Mouse (Mus musculus) intestine, postnatal 0 days (tissue): Measurements from ENCODE around the gene Cpne1. TPM values are rescaled to one million over a fixed set of nuclear protein-coding genes. Genes with fewer than 3 reads are reported as not detected.
"Not testable (repeated sequence)": the region's sequence is repeated elsewhere in the genome, so short reads cannot be mapped to it uniquely, and the experiment has no call there.

Experiments used
- ATAC-seq: fragments of 200-750 bp; cut with Nextera tagmentation; 2 replicates; pipeline ENCODE4 v1.8.0; 2017; ENCODE audit warnings: mild to moderate bottlenecking, moderate TSS enrichment, moderate library complexity
- H3K27ac ChIP-seq: fragments of 300-500 bp; sonication (generic); 2 replicates; pipeline ENCODE4 v1.5.1; 2014; ENCODE audit warnings: mild to moderate bottlenecking, low read depth, low read length, moderate library complexity
- H3K27me3 ChIP-seq: fragments of 300-500 bp; sonication (generic); replicated peaks from 2 replicates; pipeline ENCODE4 v1.6.1; 2014; ENCODE audit warnings: low read length, mixed read lengths; ENCODE audit not compliant: control insufficient read depth, insufficient read depth
- H3K36me3 ChIP-seq: fragments of 300-500 bp; sonication (generic); 2 replicates; pipeline ENCODE4 v1.6.1; 2014; ENCODE audit warnings: mild to moderate bottlenecking, moderate library complexity; ENCODE audit not compliant: control insufficient read depth, insufficient read depth
- H3K4me1 ChIP-seq: fragments of 300-500 bp; sonication (generic); replicated peaks from 2 replicates; pipeline ENCODE4 v1.6.1; 2014; ENCODE audit warnings: antibody characterized with exemption, low read length, mixed read lengths; ENCODE audit not compliant: control insufficient read depth, insufficient read depth
- H3K4me2 ChIP-seq: fragments of 300-500 bp; sonication (generic); replicated peaks from 2 replicates; pipeline ENCODE4 v1.6.1; 2014; ENCODE audit warnings: low read depth, mild to moderate bottlenecking, moderate library complexity
- H3K4me3 ChIP-seq: fragments of 300-500 bp; sonication (generic); 2 replicates; pipeline ENCODE4 v1.5.1; 2014; ENCODE audit warnings: low read depth, low read length
- H3K9ac ChIP-seq: fragments of 300-500 bp; sonication (generic); 2 replicates; pipeline ENCODE4 v1.6.1; 2014; ENCODE audit warnings: mild to moderate bottlenecking, low read depth, low read length
- H3K9me3 ChIP-seq: fragments of 300-500 bp; sonication (generic); 2 replicates; pipeline ENCODE4 v1.6.1; 2016; ENCODE audit warnings: mixed run types; ENCODE audit not compliant: control insufficient read depth
- CTCF ChIP-seq: sonication (generic); IDR thresholded peaks from 2 replicates; pipeline ENCODE4 v1.5.1; 2016; ENCODE audit warnings: low read depth, mild to moderate bottlenecking, control low read depth, antibody characterized with exemption, moderate library complexity
- WGBS: fragments of 180-500 bp; shearing (Covaris S2); extraction: QIAGEN DNeasy Blood & Tissue Kit; methylation state at CpG from one replicate; pipeline ENCODE4 v1.1.7; 2014; 5-methylcytosine and 5-hydroxymethylcytosine counted together
- polyA plus RNA-seq: library from polyadenylated mRNA; unstranded; fragments of >200 nt; fragmentation: Nextera tagmentation; extraction: Ambion mirVana; gene quantifications from 2 replicates; pipeline ENCODE4 v1.2.1, GENCODE M21; 2015

Gene Cpne1
- polyA plus RNA-seq, 1 experiment from 2014 or later, result 19.0 TPM

DNA sequence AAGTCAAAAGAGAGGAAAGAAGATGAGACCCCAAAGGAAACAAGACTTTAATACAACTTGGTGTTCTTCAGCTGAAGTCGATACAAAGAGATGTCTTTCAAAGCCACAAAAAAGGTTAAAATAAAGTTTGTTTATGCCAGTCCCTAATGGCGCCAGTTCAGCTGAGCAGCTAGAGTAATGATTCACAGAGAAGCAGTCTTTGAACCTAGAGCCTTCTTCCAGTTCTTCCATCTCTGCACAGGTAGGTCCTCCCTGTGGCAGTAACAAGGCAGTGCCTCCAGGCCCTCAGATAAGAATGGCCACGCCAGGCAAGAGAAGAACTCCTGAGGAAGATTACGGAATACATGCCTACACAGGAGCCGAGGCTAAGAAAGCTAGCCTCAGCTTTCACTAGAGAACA, 12.0 kb upstream of the Cpne1 start:
- WGBS, result 74% methylated on average over 5 of the region's 5 CpGs
- peak; percentile 38 for TF ChIP-seq CTCF

DNA sequence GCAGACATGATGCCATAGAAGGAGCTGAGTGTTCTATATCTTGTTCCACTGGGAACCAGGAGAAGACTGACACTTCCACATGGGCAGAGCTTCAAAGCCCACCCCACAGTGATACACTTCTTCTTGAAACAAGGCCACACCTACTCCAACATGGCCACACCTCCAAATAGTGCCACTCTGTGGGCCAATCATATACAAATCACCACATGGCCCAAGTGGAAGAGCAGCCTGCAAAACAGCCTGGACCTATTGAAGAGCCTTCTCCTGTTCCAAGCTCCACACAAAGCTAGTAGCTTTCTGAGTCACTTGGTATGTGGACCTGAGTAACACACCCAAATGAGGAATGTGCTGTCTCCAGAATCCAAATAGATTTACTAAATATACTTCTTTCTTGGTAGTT, 7.8 kb upstream of the Cpne1 start:
- Histone ChIP-seq H3K4me2 (no peak overlapping the region), H3K4me1 (no peaks in the 10 kb centered on the region), H3K9ac (no peak overlapping the region), H3K36me3 (peaks cover 3% of the 10 kb centered on the region; the same call in 1 of the 2 replicates), H3K27me3 (no peaks in the 10 kb centered on the region), H3K9me3 (no peaks in the 10 kb centered on the region), H3K4me3 (no peak overlapping the region), H3K27ac (no peak overlapping the region)
- ATAC-seq, result no peak
- TF ChIP-seq CTCF, result no peak

More for the DNA sequence above, 12.0 kb upstream of the Cpne1 start:
- no peaks in the 10 kb centered on the region for H3K27me3 ChIP-seq
- no peaks in the 10 kb centered on the region for H3K9me3 ChIP-seq
- no peak overlapping the region for H3K4me3 ChIP-seq
- H3K27ac ChIP-seq, result no peak overlapping the region
- no peak overlapping the region for H3K9ac ChIP-seq
- H3K4me1 ChIP-seq, result no peaks in the 10 kb centered on the region
- no peak overlapping the region for H3K4me2 ChIP-seq
- peaks cover 26% of the 10 kb centered on the region for H3K36me3 ChIP-seq
- ATAC-seq, result no peak

DNA sequence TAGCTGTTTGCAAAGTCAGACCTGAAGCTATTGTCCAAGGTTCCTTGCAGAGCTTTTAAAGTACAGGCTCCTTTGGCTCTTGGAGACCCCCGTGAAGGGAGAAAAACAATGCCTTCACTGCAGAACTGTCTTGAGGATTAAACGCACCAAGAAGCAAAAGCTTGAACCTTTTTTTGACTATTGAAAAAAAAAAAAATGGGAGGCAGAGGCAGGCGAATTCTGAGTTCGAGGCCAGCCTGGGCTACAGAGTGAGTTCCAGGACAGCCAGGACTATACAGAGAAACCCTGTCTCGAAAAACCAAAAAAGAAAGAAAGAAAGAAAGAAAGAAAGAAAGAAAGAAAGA, 287 bp upstream of the Cpne1 start:
- H3K27ac ChIP-seq, result peak overlapping the region; percentile 83; the same call in 1 of the 2 replicates
- not testable (repeated sequence) for ATAC-seq

DNA sequence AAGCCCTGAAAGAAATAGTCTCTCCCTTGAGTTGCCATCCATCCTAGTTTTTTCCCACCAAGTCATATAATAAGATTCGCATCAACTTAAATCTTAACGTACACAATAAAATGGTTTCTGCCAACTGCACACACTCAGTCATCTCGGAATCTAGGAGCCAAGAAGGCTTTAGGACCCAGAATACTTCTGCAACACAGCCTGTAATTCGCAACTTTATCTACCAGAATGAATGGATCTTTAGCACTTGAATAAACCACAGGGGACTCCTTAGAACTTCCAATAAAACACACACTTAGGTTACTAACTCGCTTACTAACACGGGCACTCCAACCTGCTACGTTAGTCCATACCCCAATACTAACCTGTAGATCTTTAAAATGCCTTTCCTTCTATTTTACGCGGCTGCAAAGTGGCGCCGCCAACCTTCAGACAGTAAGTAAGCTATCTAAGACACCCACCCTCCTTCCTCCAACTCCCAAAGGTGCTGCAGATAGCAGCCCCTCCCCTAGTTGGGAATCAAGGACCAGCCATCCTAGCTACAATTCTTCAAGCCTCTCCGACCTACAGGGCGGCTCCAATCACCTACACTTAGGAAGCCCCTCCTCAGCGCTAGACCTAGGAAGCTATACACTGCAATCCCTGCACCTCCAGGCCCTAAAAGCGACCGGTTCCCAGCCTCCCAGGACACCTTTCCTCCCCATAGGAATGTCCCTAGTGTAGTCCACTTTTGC, 973 bp downstream of the Cpne1 start:
- peak; percentile 58 for ATAC-seq
- Histone ChIP-seq H3K27me3 (no peaks in the 10 kb centered on the region), H3K4me1 (no peaks in the 10 kb centered on the region), H3K9me3 (no peaks in the 10 kb centered on the region), H3K27ac (peak overlapping the region; percentile 83), H3K4me2 (peak overlapping the region; percentile 75), H3K36me3 (no peaks in the 10 kb centered on the region), H3K4me3 (peak overlapping the region; percentile 89), H3K9ac (peak overlapping the region; percentile 94)
- under 1% methylated on average over 16 of the region's 16 CpGs for WGBS
- TF ChIP-seq CTCF, result no peak

More for the DNA sequence above, 287 bp upstream of the Cpne1 start:
- H3K9me3 ChIP-seq, H3K36me3 ChIP-seq, H3K27me3 ChIP-seq, H3K4me1 ChIP-seq: not testable (repeated sequence)
- Histone ChIP-seq H3K4me2 (peak overlapping the region; percentile 75), H3K4me3 (peak overlapping the region; percentile 89), H3K9ac (peak overlapping the region; percentile 94; the same call in 1 of the 2 replicates)
- WGBS, result 17% methylated on average over 5 of the region's 5 CpGs

DNA sequence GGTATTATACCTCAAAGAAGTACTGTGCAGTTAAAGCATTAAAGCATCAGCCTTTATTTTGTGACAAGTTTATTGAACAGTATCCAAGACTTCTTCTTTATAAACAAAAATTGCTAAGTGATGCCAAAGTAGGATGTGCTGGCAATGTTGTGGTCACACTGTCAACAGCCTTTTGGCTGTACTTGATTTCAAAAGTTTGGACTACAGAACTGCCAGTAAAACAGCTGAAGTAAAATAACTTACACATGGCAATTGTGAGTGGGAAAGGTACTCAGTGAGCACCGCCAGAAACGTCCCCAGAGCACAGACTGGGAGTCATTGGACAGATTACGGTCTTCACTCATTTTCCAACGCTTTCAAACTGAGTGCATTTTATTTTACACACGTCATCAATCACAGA, 19.8 kb downstream of the Cpne1 start:
- WGBS, result 74% methylated on average over 5 of the region's 5 CpGs
- no peak overlapping the region for H3K4me2 ChIP-seq
- no peaks in the 10 kb centered on the region for H3K4me1 ChIP-seq
- no peak for ATAC-seq
- H3K27ac ChIP-seq, result no peak overlapping the region
- no peak for TF ChIP-seq CTCF
- H3K36me3 ChIP-seq, result peaks cover 23% of the 10 kb centered on the region
- H3K4me3 ChIP-seq, result no peak overlapping the region
- H3K9me3 ChIP-seq, result no peaks in the 10 kb centered on the region
- no peak overlapping the region for H3K9ac ChIP-seq
- H3K27me3 ChIP-seq, result no peaks in the 10 kb centered on the region

DNA sequence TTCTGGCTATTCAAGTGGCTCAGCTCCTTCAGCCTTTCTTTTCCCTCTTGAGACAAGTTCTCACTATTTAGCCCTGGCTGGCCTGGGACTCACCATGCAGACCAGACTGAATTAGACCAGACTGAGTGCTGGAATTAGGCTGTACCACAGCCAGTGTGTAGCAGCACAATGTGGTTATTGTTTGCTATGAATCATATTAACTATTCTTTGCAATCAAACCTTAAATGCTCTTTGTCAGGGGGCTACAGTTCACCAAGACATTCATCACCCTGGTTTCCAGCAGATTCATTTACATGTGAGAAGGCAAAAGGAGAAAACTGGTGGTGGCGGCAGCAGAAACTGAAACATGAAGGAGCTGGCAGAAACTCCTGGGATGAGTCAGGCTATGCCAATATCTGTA, 22.0 kb downstream of the Cpne1 start:
- Histone ChIP-seq H3K9ac (no peak overlapping the region), H3K9me3 (no peaks in the 10 kb centered on the region), H3K27me3 (no peaks in the 10 kb centered on the region), H3K4me1 (no peaks in the 10 kb centered on the region), H3K4me3 (no peak overlapping the region), H3K27ac (no peak overlapping the region), H3K4me2 (no peak overlapping the region), H3K36me3 (peaks cover 4% of the 10 kb centered on the region; the same call in 1 of the 2 replicates)
- WGBS, result 96% methylated on average over 1 of the region's 1 CpGs
- TF ChIP-seq CTCF, result no peak
- ATAC-seq, result no peak
